Mouse (Mus musculus): ENCODE measurements around the gene Ppfia2.

Gene Ppfia2

GRCm38 (mm10) chr10:106670170-106670569, 200.0 kb downstream of the Ppfia2 start:
- no peak for DNase-seq (ENCODE audit: low spot score)

- DNase-seq (ENCODE audit: low spot score) = no peak
Measured at GRCm38 (mm10) chr10:106681395-106681794, 211.3 kb downstream of the Ppfia2 start.

- DNase-seq (ENCODE audit: low spot score) = no peak
Measured at GRCm38 (mm10) chr10:106685519-106685918, 215.4 kb downstream of the Ppfia2 start.

GRCm38 (mm10) chr10:106719936-106720335, 249.8 kb downstream of the Ppfia2 start:
- no peak for DNase-seq (ENCODE audit: low spot score)

- no peak for DNase-seq (ENCODE audit: low spot score)
Measured at GRCm38 (mm10) chr10:106732265-106732664, 262.1 kb downstream of the Ppfia2 start.

GRCm38 (mm10) chr10:106736230-106737063, 266.3 kb downstream of the Ppfia2 start:
- DNase-seq (ENCODE audit: low spot score) = no peak

GRCm38 (mm10) chr10:106738190-106738589, 268.1 kb downstream of the Ppfia2 start:
- no peak for DNase-seq (ENCODE audit: low spot score)

- no peak for DNase-seq (ENCODE audit: low spot score)
Measured at GRCm38 (mm10) chr10:106744966-106745365, 274.8 kb downstream of the Ppfia2 start.

- no peak for DNase-seq (ENCODE audit: low spot score)
Measured at GRCm38 (mm10) chr10:106761061-106761460, 290.9 kb downstream of the Ppfia2 start.

GRCm38 (mm10) chr10:106763785-106764184, 293.6 kb downstream of the Ppfia2 start:
- no peak for DNase-seq (ENCODE audit: low spot score)

GRCm38 (mm10) chr10:106775571-106775970, 305.4 kb downstream of the Ppfia2 start:
- no peak for DNase-seq (ENCODE audit: low spot score)

GRCm38 (mm10) chr10:106815447-106815846, 345.3 kb downstream of the Ppfia2 start:
- DNase-seq (ENCODE audit: low spot score) = no peak

- no peak for DNase-seq (ENCODE audit: low spot score)
Measured at GRCm38 (mm10) chr10:106818381-106818780, 348.2 kb downstream of the Ppfia2 start.

- no peak for DNase-seq (ENCODE audit: low spot score)
Measured at GRCm38 (mm10) chr10:106824215-106824614, 354.1 kb downstream of the Ppfia2 start.

- no peak for DNase-seq (ENCODE audit: low spot score)
Measured at GRCm38 (mm10) chr10:106838476-106838875, 368.3 kb downstream of the Ppfia2 start.

GRCm38 (mm10) chr10:106858106-106858505, 388.0 kb downstream of the Ppfia2 start:
- DNase-seq (ENCODE audit: low spot score) = no peak

GRCm38 (mm10) chr10:106870233-106870632, 400.1 kb downstream of the Ppfia2 start:
- no peak for DNase-seq (ENCODE audit: low spot score)

GRCm38 (mm10) chr10:106871847-106872246, 401.7 kb downstream of the Ppfia2 start:
- no peak for DNase-seq (ENCODE audit: low spot score)

GRCm38 (mm10) chr10:106872714-106873113, 402.6 kb downstream of the Ppfia2 start:
- no peak for DNase-seq (ENCODE audit: low spot score)

GRCm38 (mm10) chr10:106881330-106881729, 411.2 kb downstream of the Ppfia2 start:
- DNase-seq (ENCODE audit: low spot score) = no peak

GRCm38 (mm10) chr10:106896351-106896750, 426.2 kb downstream of the Ppfia2 start:
- no peak for DNase-seq (ENCODE audit: low spot score)

GRCm38 (mm10) chr10:106910108-106910507, 440.0 kb downstream of the Ppfia2 start:
- DNase-seq (ENCODE audit: low spot score) = no peak

GRCm38 (mm10) chr10:106913032-106913431, 442.9 kb downstream of the Ppfia2 start:
- no peak for DNase-seq (ENCODE audit: low spot score)

- DNase-seq (ENCODE audit: low spot score) = no peak
Measured at GRCm38 (mm10) chr10:106914275-106914674, 444.1 kb downstream of the Ppfia2 start.

All from T-cell, adult 2 months (primary cell).